Mouse (Mus musculus) B cell, adult 62 days (primary cell): ENCODE measurements around the gene Gfm2. TPM values are rescaled to one million over a fixed set of nuclear protein-coding genes. Genes with fewer than 3 reads are reported as not detected.

ENCODE experiments used
- total RNA-seq: library from RNA; stranded (reverse); gene quantifications from 4 replicates; pipeline ENCODE4 v1.2.4, GENCODE M21; 2023

Gfm2 gene
- 26.6 to 39.6 TPM (median 31.4 TPM) in 4 replicates for total RNA-seq

GRCm38 (mm10) chr13:97137466-97138400, at the start of gene Gfm2, which contains the start of gene Nsa2:
TSS of gene Gfm2 (plus strand) at chr13:97137937.
TSS of gene Nsa2 (minus strand) at chr13:97137937.

GRCm38 (mm10) chr13:97099187-97099852, 38.4 kb upstream of the Gfm2 start, which contains the start of gene Gm6169:
TSS of gene Gm6169 (minus strand) at chr13:97099237.

GRCm38 (mm10) chr13:97197932-97198562, 60.3 kb downstream of the Gfm2 start, which contains the start of gene Hexb:
TSS of gene Hexb (minus strand) at chr13:97198357.

Other genes starting within 250 kb of the Gfm2 start
- not detected in 4 replicates for gene Gcnt4, start 213.2 kb upstream of the Gfm2 start, total RNA-seq
- not detected in 4 replicates for gene 1700029F12Rik, start 103.6 kb upstream of the Gfm2 start, total RNA-seq
- gene Fam169a, start 70.7 kb upstream of the Gfm2 start, total RNA-seq, result not detected in 4 replicates
- 1.5 to 1.9 TPM in 2 of 4 replicates, not detected in the others for gene Gm6169, start 38.7 kb upstream of the Gfm2 start, total RNA-seq
- 121 to 129 TPM (median 124 TPM) in 4 replicates for gene Nsa2, start within 50 bp of the Gfm2 start, total RNA-seq
- 46.2 to 54.3 TPM (median 52.2 TPM) in 4 replicates for gene Hexb, start 60.4 kb downstream of the Gfm2 start, total RNA-seq
- gene Enc1, start 103.2 kb downstream of the Gfm2 start, total RNA-seq, result 2.2 to 3.3 TPM (median 3.0 TPM) in 4 replicates